Mouse (Mus musculus): ENCODE data around the gene Scamp4. TPM values are rescaled to one million over a fixed set of nuclear protein-coding genes. Genes with fewer than 3 reads are reported as not detected.

The Scamp4 gene
- total RNA-seq (2021), result 10 to 100 TPM; 19.8 to 23.5 TPM
- long read RNA-seq, experiment 1, transcript Scamp4-201 (7 exons, 1,804 nt), result major isoform, 59 of 80 reads
- long read RNA-seq, experiment 1, partial matches to known transcripts, result 3 of 80 reads
- long read RNA-seq, experiment 1, other reads (novel, unspliced or antisense), result 14 of 80 reads
- long read RNA-seq, experiment 2, transcript Scamp4-201 (7 exons, 1,804 nt), result major isoform, 36 of 59 reads
- long read RNA-seq, experiment 2, partial matches to known transcripts, result 4 of 59 reads
- long read RNA-seq, experiment 2, other reads (novel, unspliced or antisense), result 13 of 59 reads

DNA sequence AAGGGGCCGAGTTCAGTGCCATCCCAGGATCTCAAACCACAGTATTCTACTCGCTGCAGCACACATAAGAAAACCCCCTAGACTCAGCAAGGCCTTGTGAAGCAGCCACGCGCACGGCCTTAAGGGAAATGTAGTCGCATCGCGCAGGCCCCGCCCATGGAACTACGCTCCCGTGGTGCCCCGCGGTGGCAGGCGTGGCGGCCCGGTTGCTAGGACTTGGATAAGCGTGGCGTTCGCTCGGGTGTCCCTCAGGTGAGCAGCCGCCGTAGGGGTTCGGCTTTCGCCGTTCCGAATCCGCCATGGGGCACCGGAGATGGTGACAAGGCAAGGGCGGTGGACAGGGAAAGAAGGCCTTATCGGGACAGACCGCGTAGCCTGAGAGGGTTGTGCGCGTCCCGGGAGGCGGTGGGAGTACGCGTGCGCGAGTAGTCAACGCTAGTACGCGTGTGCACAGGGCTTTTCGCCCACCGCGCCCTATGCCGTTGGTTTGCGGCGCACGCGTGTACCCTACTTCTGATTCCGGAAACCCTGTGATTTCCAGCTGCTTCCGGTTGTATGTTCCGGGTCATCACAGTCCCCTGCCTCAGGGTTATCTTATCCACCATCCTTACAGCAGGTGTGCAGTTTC, at the start of gene Scamp4, which contains the start of gene Adat3:
Gene Scamp4 (plus strand): TSS at position 175 of the 628 bp plus-strand sequence.
Gene Adat3 (plus strand): TSS at position 183 of the 628 bp plus-strand sequence.
- intact Hi-C loops (cut with DNase I), result loop anchor here (2.0 kb wide), 1 partner anchor 24 kb away; no protein-coding TSS in a partner anchor
- DNase-seq, result peak; percentile 92 to 93

GRCm38 (mm10) chr10:80553575-80553974, 49.1 kb upstream of the Scamp4 start:
- intact Hi-C loops (cut with DNase I), result loop anchor here (10.0 kb wide), 1 partner anchor 179 kb away; no protein-coding TSS in a partner anchor
- no peak for DNase-seq

GRCm38 (mm10) chr10:80553997-80554396, 48.7 kb upstream of the Scamp4 start:
- no peak for DNase-seq
- intact Hi-C loops (cut with DNase I), result loop anchor here (10.0 kb wide), 1 partner anchor 179 kb away; no protein-coding TSS in a partner anchor

DNA sequence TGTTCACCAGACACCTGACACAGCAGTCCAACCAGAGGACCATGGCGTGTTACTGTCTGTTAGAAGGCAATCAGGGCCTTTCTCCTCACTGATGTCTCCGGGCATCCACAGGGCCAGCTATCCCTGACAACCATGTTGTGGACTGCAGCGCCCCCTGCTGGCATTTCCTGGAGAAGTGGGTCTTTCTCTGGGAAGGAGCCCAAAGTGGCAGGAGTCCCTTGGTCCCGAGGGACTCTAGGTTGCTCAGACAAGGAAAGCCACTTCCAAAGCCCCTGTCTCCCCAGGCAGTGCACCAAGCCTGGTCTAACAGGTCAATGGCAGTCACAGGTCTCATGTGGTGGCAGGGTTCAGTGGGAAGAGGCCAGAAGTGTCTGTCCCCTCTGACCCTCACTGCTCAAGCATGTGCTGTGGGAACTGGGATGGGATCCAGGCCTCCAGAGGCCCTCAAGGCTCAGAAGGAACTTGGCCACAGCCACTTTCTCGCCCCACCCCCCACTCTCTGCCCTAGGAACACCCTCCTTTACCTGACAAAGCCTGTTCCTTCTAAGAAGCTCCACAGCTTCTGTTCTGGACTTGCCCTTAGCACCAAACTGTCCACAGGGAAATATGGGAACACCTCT, 45.2 kb upstream of the Scamp4 start:
- peak; percentile 75 to 87 for DNase-seq
- intact Hi-C loops (cut with DNase I), result loop anchor here (2.0 to 10.0 kb wide), 2 partner anchors 49 to 183 kb away; no protein-coding TSS in a partner anchor

GRCm38 (mm10) chr10:80559431-80559830, 43.2 kb upstream of the Scamp4 start:
- no peak for DNase-seq
- intact Hi-C loops (cut with DNase I), result loop anchor here (10.0 kb wide), 1 partner anchor 185 kb away; no protein-coding TSS in a partner anchor

- DNase-seq, result no peak
- intact Hi-C loops (cut with DNase I), result loop anchor here (2.0 kb wide), 1 partner anchor 114 kb away; no protein-coding TSS in a partner anchor
Observed at GRCm38 (mm10) chr10:80560621-80561020, 42.1 kb upstream of the Scamp4 start.

GRCm38 (mm10) chr10:80561116-80561944, 41.3 kb upstream of the Scamp4 start, which contains the start of gene Rexo1:
Gene Rexo1, minus strand, starts transcription at chr10:80561560.
- DNase-seq, result peak; percentile 93
- intact Hi-C loops (cut with DNase I), result loop anchor here (2.0 kb wide), 1 partner anchor 115 kb away; no protein-coding TSS in a partner anchor

DNA sequence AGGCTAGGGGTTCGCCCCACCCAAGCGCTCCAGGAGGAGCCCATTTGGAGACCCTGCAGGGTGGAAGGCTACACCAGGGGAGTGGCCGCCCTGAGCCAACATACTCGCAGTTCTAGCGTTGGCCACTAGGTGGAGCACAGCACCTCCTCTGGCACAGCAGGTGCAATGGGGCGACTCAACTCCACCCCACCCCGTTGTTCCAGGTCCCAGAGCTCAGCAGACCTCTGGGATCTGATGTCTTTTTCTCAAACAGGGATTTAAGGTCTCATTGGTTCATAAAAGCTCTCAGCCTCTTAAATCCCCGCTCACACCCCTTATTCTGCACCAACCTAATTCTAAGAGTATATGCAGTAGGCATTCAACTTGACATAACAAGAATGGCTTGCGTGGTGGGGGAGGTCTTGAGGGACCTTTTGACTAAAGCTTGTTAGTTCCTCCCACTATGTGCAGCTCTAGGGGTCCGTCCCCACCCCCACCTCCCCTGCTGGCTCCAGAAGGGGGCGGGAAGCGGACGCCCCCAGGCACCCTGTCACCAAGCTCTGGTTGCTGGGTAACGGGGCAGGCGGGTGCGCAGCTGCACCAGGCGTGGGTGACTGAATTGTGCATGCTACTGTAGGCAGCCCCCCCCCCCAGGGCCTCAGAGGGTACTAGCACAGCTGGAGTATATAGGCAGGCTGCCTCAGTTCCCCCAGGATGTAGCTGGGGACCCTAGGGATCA, 36.1 kb upstream of the Scamp4 start:
- intact Hi-C loops (cut with DNase I), result loop anchor here (1.0 kb wide), 1 partner anchor 122 kb away; no protein-coding TSS in a partner anchor

DNA sequence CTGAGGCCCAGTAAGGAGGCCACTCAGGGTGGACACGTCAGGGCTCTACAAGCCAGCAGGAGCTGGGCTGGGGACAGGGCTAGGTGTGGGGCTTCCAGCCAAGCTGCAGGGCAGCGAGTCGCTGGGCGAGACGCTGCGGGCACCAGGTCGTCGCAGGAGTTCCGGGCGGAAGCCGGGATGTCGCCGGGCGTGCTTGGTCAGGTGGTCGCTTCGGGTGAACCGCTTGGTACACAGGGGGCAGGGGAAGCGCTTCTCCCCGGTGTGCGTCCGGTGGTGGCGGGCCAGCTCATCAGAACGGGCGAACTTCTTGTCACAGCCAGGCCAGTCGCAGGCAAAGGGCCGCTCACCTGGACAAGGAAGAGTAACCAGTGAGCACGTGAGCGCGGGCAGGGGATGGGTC, 33.8 kb upstream of the Scamp4 start:
- intact Hi-C loops (cut with DNase I), result no loop called here
- DNase-seq, result no peak

More for the DNA sequence above, 36.1 kb upstream of the Scamp4 start:
- DNase-seq, result peak; percentile 86 to 93

DNA sequence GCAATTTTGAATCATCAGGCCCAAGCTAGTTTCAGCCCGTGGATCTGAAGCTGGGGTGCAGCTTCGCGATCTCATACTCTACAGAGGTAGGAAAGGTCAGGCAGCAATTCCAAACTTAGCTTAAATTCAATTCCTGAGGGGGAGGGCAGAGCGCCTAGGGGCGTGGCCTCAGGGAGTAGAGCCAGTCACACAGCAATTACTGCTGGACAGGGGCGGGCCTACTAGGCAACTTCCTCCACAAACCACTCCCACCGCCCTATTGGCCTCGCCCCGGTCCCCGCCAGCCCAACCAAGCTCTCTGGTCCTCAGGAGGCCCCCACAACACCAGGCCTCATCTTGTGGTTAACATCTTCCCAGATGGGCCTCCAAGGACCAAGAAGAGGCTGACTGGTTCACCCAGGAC, 33.0 kb upstream of the Scamp4 start:
- DNase-seq, result peak; percentile 48 to 71
- intact Hi-C loops (cut with DNase I), result no loop called here

DNA sequence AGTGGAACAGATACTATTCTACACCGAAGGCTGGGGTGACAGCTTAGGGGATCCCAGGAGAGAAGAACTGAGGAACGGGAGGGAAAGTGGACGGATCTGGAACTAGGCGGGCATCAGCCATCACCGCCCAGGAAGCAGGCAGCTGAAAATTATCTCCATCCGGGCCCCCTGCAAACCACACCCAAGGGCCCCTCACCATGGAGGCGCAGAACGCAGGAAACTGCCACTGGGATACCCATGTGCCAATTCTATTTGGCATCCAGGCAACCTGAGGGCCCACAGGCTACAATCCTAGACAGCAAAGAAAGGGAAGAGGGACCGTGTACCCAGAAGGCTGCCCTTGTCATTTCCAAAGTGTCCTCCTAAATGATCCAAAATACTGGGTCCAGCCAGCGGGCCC, 32.3 kb upstream of the Scamp4 start:
- intact Hi-C loops (cut with DNase I), result no loop called here
- no peak for DNase-seq

DNA sequence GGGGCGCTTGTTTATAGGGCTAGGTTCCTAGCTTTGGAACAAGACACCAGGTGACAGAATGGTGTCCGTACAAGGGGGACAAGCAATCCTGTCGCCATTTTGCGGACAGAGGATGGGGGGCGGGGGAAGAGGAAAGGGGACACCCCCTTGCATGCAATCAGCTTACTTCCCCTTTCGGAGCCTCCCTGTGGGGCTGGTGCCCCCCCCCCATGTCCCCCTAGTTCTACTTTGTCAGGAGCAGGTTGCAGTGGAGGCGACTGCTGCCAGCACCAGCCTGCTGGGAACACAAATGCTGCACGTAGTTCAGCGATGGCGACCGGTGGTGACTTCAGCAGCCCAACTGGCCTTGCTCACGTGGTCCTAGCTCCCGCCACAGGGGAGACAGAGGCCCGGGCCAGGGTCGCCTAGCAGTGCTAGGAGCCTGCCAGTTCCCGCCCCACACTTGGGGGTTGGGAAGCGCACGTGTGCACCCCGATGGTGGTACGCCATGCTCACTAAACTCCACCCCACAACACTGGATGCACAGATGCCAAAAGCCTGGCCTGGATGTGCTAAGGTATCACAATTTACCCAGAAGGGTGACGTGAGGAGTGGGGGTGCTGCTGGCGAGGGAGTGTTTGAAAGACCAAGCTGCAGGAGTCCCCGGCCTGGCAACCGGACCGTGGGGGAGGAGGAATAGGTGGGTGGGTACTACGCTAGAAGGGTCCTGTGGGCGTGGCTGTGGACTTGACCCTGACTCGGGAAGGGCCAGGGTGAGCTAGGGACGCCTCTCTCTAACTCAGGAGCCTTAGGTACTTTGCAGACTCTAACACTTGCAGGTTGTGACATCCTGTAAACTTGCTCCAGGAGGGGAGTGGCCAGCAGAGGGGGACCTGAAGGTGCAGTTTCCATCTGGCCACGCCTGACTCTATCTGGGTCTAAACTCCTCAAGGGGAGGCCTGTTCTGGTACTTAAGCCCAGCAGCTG, 31.5 kb upstream of the Scamp4 start:
- DNase-seq, result no peak
- intact Hi-C loops (cut with DNase I), result no loop called here

DNA sequence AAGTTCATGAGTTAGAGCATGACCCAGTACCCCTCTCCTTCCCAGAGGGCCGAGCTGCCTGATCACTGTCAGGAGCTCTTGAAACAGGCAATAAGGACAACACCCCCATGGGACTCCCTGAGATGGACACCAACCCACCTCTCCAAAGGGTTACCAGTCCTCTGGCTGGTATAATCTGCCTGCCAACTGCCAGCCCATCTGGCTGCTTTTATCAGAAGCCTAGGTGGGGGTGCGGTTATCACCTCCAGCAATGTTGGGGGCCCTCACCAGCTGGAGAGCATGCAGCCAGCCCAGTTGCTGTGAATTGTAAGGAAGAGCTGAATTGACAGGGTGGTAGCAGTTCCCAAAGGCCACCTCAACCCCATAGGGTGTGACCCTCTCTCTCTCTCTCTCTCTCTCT, 30.2 kb upstream of the Scamp4 start:
- intact Hi-C loops (cut with DNase I), result no loop called here
- no peak for DNase-seq

GRCm38 (mm10) chr10:80573944-80574343, 28.7 kb upstream of the Scamp4 start:
- intact Hi-C loops (cut with DNase I), result no loop called here
- no peak for DNase-seq

GRCm38 (mm10) chr10:80574896-80575295, 27.8 kb upstream of the Scamp4 start:
- no peak for DNase-seq
- intact Hi-C loops (cut with DNase I), result no loop called here

GRCm38 (mm10) chr10:80575925-80576324, 26.7 kb upstream of the Scamp4 start:
- DNase-seq, result no peak
- intact Hi-C loops (cut with DNase I), result no loop called here

GRCm38 (mm10) chr10:80576351-80577194, 26.1 kb upstream of the Scamp4 start:
- DNase-seq, result peak; percentile 63 to 64
- intact Hi-C loops (cut with DNase I), result no loop called here
